Mouse (Mus musculus) T-helper 2 cell (primary cell): Measurements from ENCODE around the gene Prkcq.

Experiments used
- in situ Hi-C: fragments of 300-600 bp; cut with MboI, MseI; formaldehyde crosslinking; loops from one replicate; pipeline ENCODE4 v1.15.1; 2025; ENCODE audit warnings: high pct_unique_total_duplicates

Prkcq gene

GRCm38 (mm10) chr2:11171754-11172501 lies at the start of gene Prkcq:
Gene Prkcq (plus strand): TSS chr2:11172108.
- in situ Hi-C loops: loop anchor here (25.0 kb wide), 1 partner anchor 1585 kb away; no protein-coding TSS in a partner anchor

GRCm38 (mm10) chr2:11130881-11131280 lies 41.0 kb upstream of the Prkcq start:
- in situ Hi-C loops: no loop called here

- in situ Hi-C loops: no loop called here
These were observed 36.2 kb upstream of the Prkcq start for GRCm38 (mm10) chr2:11135718-11136117.

- in situ Hi-C loops: no loop called here
These were observed 33.8 kb upstream of the Prkcq start for GRCm38 (mm10) chr2:11138076-11138475.

GRCm38 (mm10) chr2:11139518-11140152 lies 32.3 kb upstream of the Prkcq start:
- in situ Hi-C loops: loop anchor here (5.0 to 10.0 kb wide), 2 partner anchors 762 to 985 kb away; partner anchors contain the start of gene Itih5

- in situ Hi-C loops: loop anchor here (5.0 to 10.0 kb wide), 2 partner anchors 763 to 986 kb away; partner anchors contain the start of gene Itih5
These were observed 31.5 kb upstream of the Prkcq start for GRCm38 (mm10) chr2:11140385-11140784.

GRCm38 (mm10) chr2:11149091-11149490 lies 22.8 kb upstream of the Prkcq start:
- in situ Hi-C loops: loop anchor here (5.0 to 10.0 kb wide), 2 partner anchors 53 to 994 kb away; partner anchors contain the start of gene Itih5

- in situ Hi-C loops: loop anchor here (25.0 kb wide), 1 partner anchor 1564 kb away; no protein-coding TSS in a partner anchor
These were observed 20.9 kb upstream of the Prkcq start for GRCm38 (mm10) chr2:11150975-11151374.

- in situ Hi-C loops: loop anchor here (25.0 kb wide), 1 partner anchor 1564 kb away; no protein-coding TSS in a partner anchor
These were observed 20.1 kb upstream of the Prkcq start for GRCm38 (mm10) chr2:11151655-11152323.

- in situ Hi-C loops: loop anchor here (25.0 kb wide), 1 partner anchor 1572 kb away; no protein-coding TSS in a partner anchor
These were observed 12.3 kb upstream of the Prkcq start for GRCm38 (mm10) chr2:11159641-11160040.

- in situ Hi-C loops: loop anchor here (25.0 kb wide), 1 partner anchor 1573 kb away; no protein-coding TSS in a partner anchor
These were observed 11.2 kb upstream of the Prkcq start for GRCm38 (mm10) chr2:11160696-11161095.

GRCm38 (mm10) chr2:11161336-11161735 lies 10.6 kb upstream of the Prkcq start:
- in situ Hi-C loops: loop anchor here (25.0 kb wide), 1 partner anchor 1574 kb away; no protein-coding TSS in a partner anchor

- in situ Hi-C loops: loop anchor here (25.0 kb wide), 1 partner anchor 1575 kb away; no protein-coding TSS in a partner anchor
These were observed 9.2 kb upstream of the Prkcq start for GRCm38 (mm10) chr2:11162701-11163100.

- in situ Hi-C loops: loop anchor here (25.0 kb wide), 1 partner anchor 1577 kb away; no protein-coding TSS in a partner anchor
These were observed 7.7 kb upstream of the Prkcq start for GRCm38 (mm10) chr2:11164170-11164569.

- in situ Hi-C loops: loop anchor here (25.0 kb wide), 1 partner anchor 1583 kb away; no protein-coding TSS in a partner anchor
These were observed 2.1 kb upstream of the Prkcq start for GRCm38 (mm10) chr2:11169721-11170335.

- in situ Hi-C loops: loop anchor here (25.0 kb wide), 1 partner anchor 1586 kb away; no protein-coding TSS in a partner anchor
These were observed 1.0 kb downstream of the Prkcq start for GRCm38 (mm10) chr2:11172831-11173414.

GRCm38 (mm10) chr2:11173521-11173920 lies 1.6 kb downstream of the Prkcq start:
- in situ Hi-C loops: loop anchor here (25.0 kb wide), 1 partner anchor 1586 kb away; no protein-coding TSS in a partner anchor

- in situ Hi-C loops: loop anchor here (25.0 kb wide), 1 partner anchor 1587 kb away; no protein-coding TSS in a partner anchor
These were observed 2.2 kb downstream of the Prkcq start for GRCm38 (mm10) chr2:11174101-11174500.

- in situ Hi-C loops: no loop called here
These were observed 6.0 kb downstream of the Prkcq start for GRCm38 (mm10) chr2:11177880-11178279.

- in situ Hi-C loops: no loop called here
These were observed 9.6 kb downstream of the Prkcq start for GRCm38 (mm10) chr2:11181510-11181909.
